Mouse (Mus musculus) MEL (cell line): ENCODE data around the gene Nup188. TPM values are rescaled to one million over a fixed set of nuclear protein-coding genes. Genes with fewer than 3 reads are reported as not detected.
A peak's percentile ranks its signal among the peaks of the same experiment; 100 is the strongest.

Experiments used
- DNase-seq: peaks from one replicate; pipeline ENCODE4 v3.0.0; 2011; ENCODE audit warnings: low read depth, low spot score
- H3K27ac ChIP-seq: 2 replicates; pipeline ENCODE4 v1.5.1; 2012; ENCODE audit warnings: low read depth, mild to moderate bottlenecking, control low read depth, low read length, moderate library complexity; ENCODE audit not compliant: control insufficient read depth
- H3K27me3 ChIP-seq, 2 experiments: fragments of 150-350 bp in 1 of 2; sonication (generic) in 1 of 2; 2 replicates each; pipeline ENCODE4 v1.6.1; 2012; ENCODE audit warnings: low read length in 2 of 2, mild to moderate bottlenecking in 2 of 2, improper control_type of control experiment in 1 of 2, moderate library complexity in 1 of 2; ENCODE audit not compliant: insufficient read depth in 2 of 2, control insufficient read depth in 1 of 2
- H3K36me3 ChIP-seq, 2 experiments: 2 replicates each; pipeline ENCODE4 v1.6.1; 2012 to 2014; ENCODE audit warnings: low read length in 2 of 2, improper control_type of control experiment in 1 of 2, inconsistent platforms in 1 of 2, mild to moderate bottlenecking in 1 of 2; ENCODE audit not compliant: insufficient read depth in 2 of 2, control insufficient read depth in 1 of 2
- H3K4me1 ChIP-seq, 2 experiments: fragments of 150-350 bp in 1 of 2; sonication (generic) in 1 of 2; 2 replicates each; pipeline ENCODE4 v1.6.1; 2012; ENCODE audit warnings: low read length in 2 of 2, improper control_type of control experiment in 1 of 2, mild to moderate bottlenecking in 1 of 2; ENCODE audit not compliant: insufficient read depth in 2 of 2, control insufficient read depth in 1 of 2
- H3K4me3 ChIP-seq, 2 experiments: fragments of 150-350 bp in 1 of 2; sonication (generic) in 1 of 2; 2 replicates each; pipeline ENCODE4 v1.5.1; 2012; ENCODE audit warnings: low read depth in 2 of 2, low read length in 2 of 2, mild to moderate bottlenecking in 2 of 2, moderate library complexity in 2 of 2, control low read depth in 1 of 2, improper control_type of control experiment in 1 of 2; ENCODE audit not compliant: control insufficient read depth in 1 of 2, insufficient read depth in 1 of 2
- H3K79me2 ChIP-seq: 2 replicates; pipeline ENCODE4 v1.6.1; 2012; ENCODE audit warnings: mild to moderate bottlenecking, low read length, moderate library complexity; ENCODE audit not compliant: control insufficient read depth, poor library complexity, insufficient read depth
- H3K9ac ChIP-seq: 2 replicates; pipeline ENCODE4 v1.6.1; 2012; ENCODE audit warnings: low read depth, mild to moderate bottlenecking, control low read depth, low read length, moderate library complexity; ENCODE audit not compliant: control insufficient read depth, poor library complexity, severe bottlenecking
- H3K9me3 ChIP-seq: fragments of 150-350 bp; sonication (generic); replicated peaks from 2 replicates; pipeline ENCODE4 v1.6.1; 2012; ENCODE audit warnings: mild to moderate bottlenecking, low read length, improper control_type of control experiment, moderate library complexity; ENCODE audit not compliant: insufficient read depth
- ELF1 ChIP-seq: IDR thresholded peaks from 2 replicates; pipeline ENCODE4 v1.6.1; 2014; ENCODE audit warnings: low read depth, mild to moderate bottlenecking, inconsistent platforms, low read length, improper control_type of control experiment, moderate library complexity
- EP300 ChIP-seq, 2 experiments: IDR thresholded peaks; 2 replicates each; pipeline ENCODE4 v1.6.1; 2011; ENCODE audit warnings: improper control_type of control experiment in 2 of 2, low read length in 2 of 2, low read depth in 1 of 2, mild to moderate bottlenecking in 1 of 2
- ETS1 ChIP-seq: IDR thresholded peaks from 2 replicates; pipeline ENCODE4 v1.6.1; 2012; ENCODE audit warnings: low read depth, mild to moderate bottlenecking, inconsistent platforms, low read length, improper control_type of control experiment, moderate library complexity
- GATA1 ChIP-seq: IDR thresholded peaks from 2 replicates; pipeline ENCODE4 v1.6.1; 2011; ENCODE audit warnings: low read depth, low read length, improper control_type of control experiment
- HCFC1 ChIP-seq: IDR thresholded peaks from 2 replicates; pipeline ENCODE4 v1.6.1; 2012; ENCODE audit warnings: low read depth, mild to moderate bottlenecking, inconsistent platforms, low read length, improper control_type of control experiment, moderate library complexity
- KAT2A ChIP-seq: conservative IDR thresholded peaks from 2 replicates; pipeline ENCODE4 v1.6.1; 2012; ENCODE audit warnings: low read depth, low read length, improper control_type of control experiment, inconsistent platforms
- MAFK ChIP-seq: IDR thresholded peaks from 2 replicates; pipeline ENCODE4 v1.6.1; 2011; ENCODE audit warnings: low read depth, mild to moderate bottlenecking, low read length, improper control_type of control experiment, borderline replicate concordance
- MAX ChIP-seq: IDR thresholded peaks from 2 replicates; pipeline ENCODE4 v1.6.1; 2011; ENCODE audit warnings: low read length, improper control_type of control experiment
- MEF2A ChIP-seq: IDR thresholded peaks from 2 replicates; pipeline ENCODE4 v1.6.1; 2014; ENCODE audit warnings: low read depth, mild to moderate bottlenecking, inconsistent platforms, low read length, improper control_type of control experiment; ENCODE audit not compliant: poor library complexity, insufficient replicate concordance, severe bottlenecking; ENCODE audit errors: extremely low read depth
- MYB ChIP-seq: IDR thresholded peaks from 2 replicates; pipeline ENCODE4 v1.6.1; 2011; ENCODE audit warnings: mild to moderate bottlenecking, low read depth, low read length, improper control_type of control experiment
- NELFE ChIP-seq: IDR thresholded peaks from 2 replicates; pipeline ENCODE4 v1.6.1; 2011; ENCODE audit warnings: low read depth, low read length, improper control_type of control experiment
- SIN3A ChIP-seq: IDR thresholded peaks from 2 replicates; pipeline ENCODE4 v1.6.1; 2012; ENCODE audit warnings: low read length, improper control_type of control experiment, inconsistent platforms
- TAL1 ChIP-seq: IDR thresholded peaks from 2 replicates; pipeline ENCODE4 v1.6.1; 2012; ENCODE audit warnings: mild to moderate bottlenecking, inconsistent platforms, low read length, moderate library complexity, mixed read lengths
- TBP ChIP-seq: IDR thresholded peaks from 2 replicates; pipeline ENCODE4 v1.8.0; 2011; ENCODE audit warnings: low read depth, low read length, improper control_type of control experiment
- TCF12 ChIP-seq: IDR thresholded peaks from 2 replicates; pipeline ENCODE4 v1.6.1; 2014; ENCODE audit warnings: low read depth, mild to moderate bottlenecking, inconsistent platforms, low read length, improper control_type of control experiment, moderate library complexity
- ZC3H11A ChIP-seq: IDR thresholded peaks from 2 replicates; pipeline ENCODE4 v1.6.1; 2012; ENCODE audit warnings: low read depth, mild to moderate bottlenecking, inconsistent platforms, low read length, improper control_type of control experiment
- ZKSCAN1 ChIP-seq: IDR thresholded peaks from 2 replicates; pipeline ENCODE4 v1.6.1; 2012; ENCODE audit warnings: low read depth, mild to moderate bottlenecking, inconsistent platforms, low read length, improper control_type of control experiment, moderate library complexity
- polyA plus RNA-seq, 2 experiments: library from polyadenylated mRNA; stranded (reverse) in 1 of 2; unstranded in 1 of 2; fragments of >175 nt in 1 of 2; fragments of >200 nt in 1 of 2; gene quantifications; 2 replicates each; pipeline versions ENCODE4 v1.2.1 to v1.2.4; 2012; ENCODE audit warnings: low replicate concordance in 2 of 2, low read depth in 1 of 2; ENCODE audit not compliant: insufficient read length in 2 of 2, insufficient read depth in 1 of 2, missing spikeins in 1 of 2
- total RNA-seq: library from RNA; depleted of rRNA; stranded (reverse); fragments of 300-350 nt; gene quantifications from 2 replicates; pipeline ENCODE4 v1.2.3, GENCODE M21; 2012

The Nup188 gene
- total and polyA plus RNA-seq, 3 experiments: 58.6 to 119 TPM; not detected in 1

DNA sequence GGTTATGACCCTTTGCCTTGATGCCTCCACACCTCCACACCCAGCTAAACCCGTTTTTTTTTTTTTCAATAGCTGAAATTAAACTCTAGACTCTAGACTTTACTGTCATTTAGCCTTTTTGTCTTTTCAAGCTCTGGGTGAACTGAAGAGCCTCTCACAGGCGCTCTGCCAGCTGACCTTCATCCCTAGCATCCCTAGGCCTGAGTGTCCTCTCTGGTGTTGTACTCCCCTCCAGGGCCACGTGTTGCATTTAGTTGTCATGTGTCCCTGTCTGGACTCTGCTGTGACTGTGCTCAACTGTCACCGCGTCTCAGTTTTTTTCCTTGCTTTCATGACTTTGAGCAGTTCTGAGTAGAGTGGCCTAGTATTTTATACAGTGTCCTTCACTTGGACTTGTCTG is 13.8 kb downstream of the Nup188 start:
- Histone ChIP-seq H3K4me3 (no peak overlapping the region), H3K79me2 (peaks cover 1% of the 10 kb centered on the region; the same call in 1 of the 2 replicates), H3K4me1 (no peaks in the 10 kb centered on the region), H3K9me3 (no peaks in the 10 kb centered on the region), H3K9ac (no peak overlapping the region), H3K27me3 (no peaks in the 10 kb centered on the region), H3K27ac (no peak overlapping the region), H3K36me3 (peaks cover 0 to 52% of the 10 kb centered on the region in 2 experiments; a peak in 2 of 4 replicates)
- DNase-seq: no peak
- no peak for TF ChIP-seq TBP
- no peak for TF ChIP-seq ETS1
- no peak for TF ChIP-seq ZC3H11A
- no peak for TF ChIP-seq GATA1
- no peak for TF ChIP-seq MAX
- TF ChIP-seq MAFK: no peak
- no peak for TF ChIP-seq KAT2A
- no peak for TF ChIP-seq ZKSCAN1
- no peak for TF ChIP-seq HCFC1
- no peak for TF ChIP-seq EP300 (IDR thresholded peaks at IDR 0.05; ENCODE audit: low read depth in 1 of 2, low read length in 2 of 2)
- TF ChIP-seq ELF1: no peak
- TF ChIP-seq SIN3A: no peak

DNA sequence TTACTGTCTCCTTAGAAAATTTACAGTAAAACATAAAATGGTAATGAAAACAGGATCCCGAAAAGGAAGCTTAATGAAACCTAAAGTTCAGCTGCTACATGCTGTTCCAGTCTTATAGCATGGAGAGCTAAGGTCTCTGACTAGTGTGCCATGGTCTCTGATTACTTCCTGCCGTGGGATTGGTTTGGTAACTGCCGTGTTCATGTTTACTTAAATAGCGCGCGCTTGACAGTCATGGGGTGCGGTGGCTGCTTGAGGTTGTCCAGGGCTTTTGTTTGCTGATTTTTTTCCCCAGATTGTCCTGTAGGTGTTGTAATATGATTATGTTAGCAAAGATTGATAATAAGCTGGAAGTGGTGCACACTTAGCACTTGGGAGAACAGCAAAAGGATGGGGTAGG is 19.9 kb downstream of the Nup188 start:
- Histone ChIP-seq H3K79me2 (no peaks in the 10 kb centered on the region), H3K27ac (no peak overlapping the region), H3K27me3 (no peaks in the 10 kb centered on the region), H3K9me3 (no peaks in the 10 kb centered on the region), H3K4me1 (no peaks in the 10 kb centered on the region), H3K4me3 (no peak overlapping the region), H3K36me3 (peaks cover 0 to 46% of the 10 kb centered on the region in 2 experiments; a peak in 2 of 4 replicates), H3K9ac (no peak overlapping the region)
- TF ChIP-seq TCF12: no peak
- no peak for TF ChIP-seq NELFE
- no peak for TF ChIP-seq ETS1
- TF ChIP-seq ELF1: no peak
- no peak for TF ChIP-seq MEF2A
- DNase-seq: no peak

DNA sequence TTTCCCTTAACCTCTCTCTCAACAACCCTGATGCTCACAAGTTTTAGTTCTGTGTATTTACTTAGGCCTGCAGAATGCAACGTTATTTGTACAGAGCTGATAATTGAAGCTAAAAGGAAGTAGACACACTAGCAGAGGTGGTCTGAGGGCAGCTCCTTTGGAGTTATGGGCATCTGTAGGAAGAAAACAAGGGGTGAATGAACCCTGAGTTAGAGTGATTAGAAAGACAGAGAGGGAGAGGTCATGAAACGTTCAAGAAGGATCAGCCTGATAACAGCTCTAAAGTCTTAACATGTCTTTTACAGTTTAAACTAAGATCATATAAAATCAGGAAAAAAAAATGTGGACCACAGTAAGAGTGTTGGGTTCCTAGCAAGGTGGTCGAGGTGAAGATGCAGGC is 23.2 kb downstream of the Nup188 start:
- Histone ChIP-seq H3K36me3 (peaks cover 0 to 41% of the 10 kb centered on the region in 2 experiments; a peak in 2 of 4 replicates), H3K4me1 (no peaks in the 10 kb centered on the region), H3K27ac (no peak overlapping the region), H3K9ac (no peak overlapping the region), H3K9me3 (no peaks in the 10 kb centered on the region), H3K4me3 (no peak overlapping the region), H3K27me3 (no peaks in the 10 kb centered on the region), H3K79me2 (no peaks in the 10 kb centered on the region)
- DNase-seq: peak; percentile 42
- TF ChIP-seq GATA1 (peak; percentile 49), MYB (0 out of 2 replicates have a peak, but pooled peaks have one; percentile 36), TAL1 (peak; percentile 52), ZKSCAN1 (no peak), EP300 (IDR thresholded peaks at IDR 0.05; ENCODE audit: low read depth in 1 of 2, low read length in 2 of 2) (peak; percentile 66 to 78; a peak in 3 of 4 replicates)
